Mouse (Mus musculus): ENCODE data around the gene Obp2a. TPM values are rescaled to one million over a fixed set of nuclear protein-coding genes. Genes with fewer than 3 reads are reported as not detected.
A peak's percentile ranks its signal among the peaks of the same experiment; 100 is the strongest.

Gene Obp2a
- polyA plus RNA-seq, 1 experiment = not detected

- Histone ChIP-seq H3K4me3 (ENCODE audit: control insufficient read depth, low read depth, low read length) (no peak overlapping the region), H3K4me1 (ENCODE audit: control insufficient read depth, insufficient read depth, low read length) (no peaks in the 10 kb centered on the region), H3K36me3 (ENCODE audit: control insufficient read depth, insufficient read depth, low read length) (no peaks in the 10 kb centered on the region), H3K27ac (ENCODE audit: control insufficient read depth, insufficient read depth, low read depth, low read length) (no peak overlapping the region), H3K27me3 (ENCODE audit: control insufficient read depth, insufficient read depth, low read length) (no peaks in the 10 kb centered on the region)
- TF ChIP-seq POLR2A (IDR thresholded peaks at IDR 0.05; ENCODE audit: control insufficient read depth, low read depth, low read length) (no peak), CTCF (IDR thresholded peaks at IDR 0.05; ENCODE audit: control insufficient read depth, insufficient read depth, insufficient replicate concordance, low read depth, low read length) (no peak)
These were observed 38.4 kb upstream of the Obp2a start for GRCm38 (mm10) chr2:25661245-25661970.

GRCm38 (mm10) chr2:25663511-25663910 lies 36.3 kb upstream of the Obp2a start:
- Histone ChIP-seq H3K27ac (ENCODE audit: control insufficient read depth, insufficient read depth, low read depth, low read length) (no peak overlapping the region), H3K27me3 (ENCODE audit: control insufficient read depth, insufficient read depth, low read length) (no peaks in the 10 kb centered on the region), H3K36me3 (ENCODE audit: control insufficient read depth, insufficient read depth, low read length) (no peaks in the 10 kb centered on the region), H3K4me3 (ENCODE audit: control insufficient read depth, low read depth, low read length) (no peak overlapping the region), H3K4me1 (ENCODE audit: control insufficient read depth, insufficient read depth, low read length) (no peaks in the 10 kb centered on the region)
- TF ChIP-seq CTCF (IDR thresholded peaks at IDR 0.05; ENCODE audit: control insufficient read depth, insufficient read depth, insufficient replicate concordance, low read depth, low read length) (peak; percentile 66; the same call in 1 of the 2 replicates), POLR2A (IDR thresholded peaks at IDR 0.05; ENCODE audit: control insufficient read depth, low read depth, low read length) (no peak)

GRCm38 (mm10) chr2:25664125-25664524 lies 35.7 kb upstream of the Obp2a start:
- no peak for TF ChIP-seq CTCF (IDR thresholded peaks at IDR 0.05; ENCODE audit: control insufficient read depth, insufficient read depth, insufficient replicate concordance, low read depth, low read length)
- TF ChIP-seq POLR2A (IDR thresholded peaks at IDR 0.05; ENCODE audit: control insufficient read depth, low read depth, low read length) = no peak
- Histone ChIP-seq H3K4me3 (ENCODE audit: control insufficient read depth, low read depth, low read length) (no peak overlapping the region), H3K27ac (ENCODE audit: control insufficient read depth, insufficient read depth, low read depth, low read length) (no peak overlapping the region)

GRCm38 (mm10) chr2:25666516-25666915 lies 33.3 kb upstream of the Obp2a start:
- no peak overlapping the region for H3K27ac ChIP-seq (ENCODE audit: control insufficient read depth, insufficient read depth, low read depth, low read length)
- H3K4me1 ChIP-seq (ENCODE audit: control insufficient read depth, insufficient read depth, low read length) = no peaks in the 10 kb centered on the region
- H3K4me3 ChIP-seq (ENCODE audit: control insufficient read depth, low read depth, low read length) = no peak overlapping the region
- TF ChIP-seq CTCF (IDR thresholded peaks at IDR 0.05; ENCODE audit: control insufficient read depth, insufficient read depth, insufficient replicate concordance, low read depth, low read length) = no peak
- no peak for TF ChIP-seq POLR2A (IDR thresholded peaks at IDR 0.05; ENCODE audit: control insufficient read depth, low read depth, low read length)
- no peaks in the 10 kb centered on the region for H3K36me3 ChIP-seq (ENCODE audit: control insufficient read depth, insufficient read depth, low read length)
- H3K27me3 ChIP-seq (ENCODE audit: control insufficient read depth, insufficient read depth, low read length) = no peaks in the 10 kb centered on the region

More at GRCm38 (mm10) chr2:25664125-25664524, 35.7 kb upstream of the Obp2a start:
- no peaks in the 10 kb centered on the region for H3K4me1 ChIP-seq (ENCODE audit: control insufficient read depth, insufficient read depth, low read length)
- H3K27me3 ChIP-seq (ENCODE audit: control insufficient read depth, insufficient read depth, low read length) = no peaks in the 10 kb centered on the region
- H3K36me3 ChIP-seq (ENCODE audit: control insufficient read depth, insufficient read depth, low read length) = no peaks in the 10 kb centered on the region

DNA sequence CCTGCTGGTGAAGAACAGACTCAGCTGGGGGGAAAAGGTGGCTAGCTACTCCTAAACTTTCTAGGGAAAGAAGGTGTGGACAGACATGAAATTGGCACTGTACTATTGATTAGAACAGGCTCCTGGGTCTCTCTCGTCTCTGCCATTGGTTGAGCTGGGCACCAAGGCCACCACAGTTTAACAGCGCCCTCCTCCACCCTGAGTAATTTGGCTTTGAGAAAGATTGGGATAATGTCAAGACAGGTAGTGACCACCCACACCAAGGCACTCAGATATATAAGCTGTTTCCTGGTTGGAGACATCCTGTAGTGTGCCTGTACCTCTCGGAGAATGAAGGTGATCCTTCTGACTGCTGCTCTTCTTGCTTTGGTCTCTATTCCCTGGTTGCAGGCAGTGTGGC lies 23.4 kb upstream of the Obp2a start, which contains the start of gene Lcn6:
TSS of gene Lcn6 (plus strand) at position 301 of the 400 bp plus-strand sequence.
- H3K36me3 ChIP-seq (ENCODE audit: control insufficient read depth, insufficient read depth, low read length) = no peaks in the 10 kb centered on the region
- H3K4me1 ChIP-seq (ENCODE audit: control insufficient read depth, insufficient read depth, low read length) = no peaks in the 10 kb centered on the region
- no peak within 1 kb of the TSS for H3K4me3 ChIP-seq (ENCODE audit: control insufficient read depth, low read depth, low read length)
- no peaks in the 10 kb centered on the region for H3K27me3 ChIP-seq (ENCODE audit: control insufficient read depth, insufficient read depth, low read length)
- H3K27ac ChIP-seq (ENCODE audit: control insufficient read depth, insufficient read depth, low read depth, low read length) = no peak within 1 kb of the TSS
- TF ChIP-seq CTCF (IDR thresholded peaks at IDR 0.05; ENCODE audit: control insufficient read depth, insufficient read depth, insufficient replicate concordance, low read depth, low read length) (no peak), POLR2A (IDR thresholded peaks at IDR 0.05; ENCODE audit: control insufficient read depth, low read depth, low read length) (no peak)

- H3K27ac ChIP-seq (ENCODE audit: control insufficient read depth, insufficient read depth, low read depth, low read length) = no peak overlapping the region
- no peaks in the 10 kb centered on the region for H3K36me3 ChIP-seq (ENCODE audit: control insufficient read depth, insufficient read depth, low read length)
- no peaks in the 10 kb centered on the region for H3K4me1 ChIP-seq (ENCODE audit: control insufficient read depth, insufficient read depth, low read length)
- H3K4me3 ChIP-seq (ENCODE audit: control insufficient read depth, low read depth, low read length) = no peak overlapping the region
- no peaks in the 10 kb centered on the region for H3K27me3 ChIP-seq (ENCODE audit: control insufficient read depth, insufficient read depth, low read length)
- TF ChIP-seq POLR2A (IDR thresholded peaks at IDR 0.05; ENCODE audit: control insufficient read depth, low read depth, low read length) (no peak), CTCF (IDR thresholded peaks at IDR 0.05; ENCODE audit: control insufficient read depth, insufficient read depth, insufficient replicate concordance, low read depth, low read length) (no peak)
These were observed 20.3 kb upstream of the Obp2a start for GRCm38 (mm10) chr2:25679559-25679958.

GRCm38 (mm10) chr2:25682426-25682825 lies 17.4 kb upstream of the Obp2a start, which contains the start of gene Lcn10:
TSS of gene Lcn10 (plus strand) at chr2:25682726.
- Histone ChIP-seq H3K27me3 (ENCODE audit: control insufficient read depth, insufficient read depth, low read length) (no peaks in the 10 kb centered on the region), H3K27ac (ENCODE audit: control insufficient read depth, insufficient read depth, low read depth, low read length) (no peak within 1 kb of the TSS), H3K4me3 (ENCODE audit: control insufficient read depth, low read depth, low read length) (no peak within 1 kb of the TSS), H3K36me3 (ENCODE audit: control insufficient read depth, insufficient read depth, low read length) (no peaks in the 10 kb centered on the region), H3K4me1 (ENCODE audit: control insufficient read depth, insufficient read depth, low read length) (no peaks in the 10 kb centered on the region)
- no peak for TF ChIP-seq CTCF (IDR thresholded peaks at IDR 0.05; ENCODE audit: control insufficient read depth, insufficient read depth, insufficient replicate concordance, low read depth, low read length)
- no peak for TF ChIP-seq POLR2A (IDR thresholded peaks at IDR 0.05; ENCODE audit: control insufficient read depth, low read depth, low read length)

Measured in testis, adult 2 months (tissue).